Mouse (Mus musculus): Measurements from ENCODE around the gene Gemin8. TPM values are rescaled to one million over a fixed set of nuclear protein-coding genes. Genes with fewer than 3 reads are reported as not detected.
A peak's percentile ranks its signal among the peaks of the same experiment; 100 is the strongest.

The Gemin8 gene
- total RNA-seq, 2 experiments from 2014 or later: 4.3 to 4.9 TPM

DNA sequence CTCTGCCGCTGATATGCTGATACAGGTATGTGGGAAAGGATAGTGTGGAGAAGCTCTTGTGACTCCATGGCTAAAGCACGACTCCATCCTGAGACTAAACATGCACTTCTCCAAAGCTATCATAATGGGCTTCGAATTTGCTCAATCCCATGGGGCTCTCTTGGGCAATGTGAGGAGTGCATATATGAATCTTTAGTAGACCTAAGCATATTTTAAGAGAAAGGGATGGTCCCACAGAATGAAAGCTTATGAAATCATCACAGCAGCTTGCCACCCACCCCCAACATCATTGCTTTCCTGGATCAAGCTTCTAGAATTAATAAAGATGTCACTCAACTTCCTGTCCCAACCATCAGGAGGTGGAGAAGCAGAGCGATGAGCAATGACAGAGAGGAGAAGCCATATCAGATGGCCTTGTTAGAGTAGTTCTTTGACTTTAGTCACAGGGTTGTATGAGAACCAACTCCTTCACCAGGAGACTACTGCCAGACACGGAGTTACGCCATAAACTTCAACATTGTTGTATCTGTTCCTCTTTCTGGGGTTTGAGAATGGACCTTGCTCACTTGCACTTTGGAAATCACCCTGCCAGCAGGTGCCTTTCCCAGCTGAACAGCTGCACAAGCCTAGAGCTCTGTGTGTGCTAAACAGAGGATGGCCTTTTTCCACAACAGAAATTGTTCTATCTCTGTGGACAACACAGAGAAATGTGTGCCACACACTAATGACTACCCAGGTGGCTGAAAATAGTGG lies 60.4 kb downstream of the Gemin8 start:
- no peak for DNase-seq

DNA sequence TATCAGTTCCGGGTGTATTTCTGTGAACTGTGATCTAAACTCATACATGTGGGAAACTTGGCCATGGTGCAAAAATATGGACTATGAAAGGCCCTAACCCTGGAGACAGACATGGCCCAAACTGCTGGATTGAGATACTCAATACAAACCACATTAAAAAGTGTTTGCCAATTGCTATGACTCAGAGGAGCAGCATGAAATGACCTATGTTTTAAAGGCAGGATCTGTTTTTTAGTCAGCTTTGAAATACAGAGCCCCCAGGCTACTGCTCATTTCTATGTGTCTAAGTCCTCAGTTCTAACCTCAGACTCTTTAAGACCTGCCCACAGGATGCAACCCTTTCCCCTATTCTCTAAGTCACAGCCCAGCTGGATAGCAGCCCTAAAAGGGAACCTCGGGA lies 65.9 kb downstream of the Gemin8 start:
- DNase-seq: no peak

DNA sequence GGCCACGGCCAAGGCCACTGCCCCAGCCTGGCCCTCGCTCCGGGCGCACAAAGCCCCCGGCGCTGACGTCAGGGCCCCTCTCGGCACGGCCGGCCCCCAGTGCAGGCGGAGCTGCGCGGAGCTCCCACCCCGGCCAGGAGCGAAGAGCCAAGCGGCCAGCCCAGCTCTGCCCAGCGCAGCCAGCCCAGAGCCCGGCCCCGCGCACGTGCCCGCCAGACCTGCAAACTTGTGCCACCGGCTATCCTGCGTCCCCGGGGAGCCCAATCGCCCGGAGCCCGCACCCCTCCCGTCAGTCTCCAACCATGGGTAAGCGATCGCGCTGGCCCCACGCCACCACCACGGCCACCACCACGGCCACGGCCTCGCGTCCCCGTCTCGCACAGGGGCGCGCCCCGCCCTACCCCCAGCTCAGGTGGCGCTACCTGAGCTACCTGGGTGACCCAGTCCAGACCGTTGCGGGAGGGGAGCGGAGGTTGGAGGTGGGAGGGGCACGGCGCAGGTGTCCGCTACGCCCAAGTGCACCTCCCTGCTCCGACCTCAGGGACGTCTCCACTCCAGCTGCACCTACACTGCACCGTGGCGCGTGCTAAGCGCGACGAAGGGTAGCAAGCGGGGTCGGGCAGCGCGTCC lies 68.7 kb downstream of the Gemin8 start, which contains the start of gene Gpm6b:
Gene Gpm6b, plus strand, starts transcription at position 81 of the 630 bp plus-strand sequence.
- DNase-seq: peak; percentile 46

DNA sequence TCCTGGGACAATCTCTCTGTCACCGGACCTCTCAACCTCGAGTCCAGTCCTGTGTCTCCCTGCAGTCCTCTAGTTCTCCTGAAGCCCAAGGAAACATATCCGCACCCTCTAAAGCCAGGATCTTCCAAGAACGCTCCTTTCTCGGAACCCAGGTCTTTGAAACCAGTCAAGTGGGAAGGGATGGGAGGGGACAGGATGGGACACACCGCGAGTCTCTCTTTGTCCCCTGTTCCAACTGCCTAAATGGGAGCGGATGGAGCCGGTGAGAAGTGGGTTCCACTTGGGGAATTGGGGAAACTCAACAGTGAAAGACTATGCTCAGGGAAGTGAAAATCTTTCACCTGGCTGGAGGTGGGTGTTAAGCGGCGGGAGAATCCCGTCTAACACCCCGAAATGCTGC lies 69.3 kb downstream of the Gemin8 start:
- DNase-seq: no peak

Other genes with a start within 250 kb of the Gemin8 start
- 1 to 10 TPM; 6.2 to 6.4 TPM for gene Gpm6b, start 68.5 kb downstream of the Gemin8 start, total RNA-seq (2021)

All from heart, postnatal 4 days (tissue).